Mouse (Mus musculus): ENCODE results near the gene Col24a1. TPM values are rescaled to one million over a fixed set of nuclear protein-coding genes. Genes with fewer than 3 reads are reported as not detected.

Col24a1 gene
- total RNA-seq, 2 experiments from 2014 or later: not detected

DNA sequence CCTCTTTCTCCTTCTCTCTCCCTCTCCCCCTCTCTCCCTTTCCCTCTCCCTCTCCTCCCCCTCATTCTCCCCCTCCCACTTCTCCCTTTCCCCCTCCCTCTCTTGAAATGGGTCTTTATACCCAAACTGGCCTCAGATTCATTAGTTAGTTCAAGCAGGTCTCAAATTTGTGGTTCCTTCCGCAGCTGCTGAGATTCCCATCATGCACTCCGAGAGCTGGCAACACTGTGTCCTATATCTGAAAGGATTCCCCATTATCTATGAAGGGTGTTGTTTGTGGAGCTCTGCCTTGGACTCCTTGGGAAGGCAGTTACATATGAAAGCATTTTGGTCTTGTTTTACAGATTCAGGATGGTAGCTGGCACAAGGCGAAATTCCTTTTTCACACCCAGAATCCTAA lies 257.9 kb downstream of the Col24a1 start:
- ATAC-seq (ENCODE audit: poor library complexity, severe bottlenecking): no peak

- ATAC-seq (ENCODE audit: poor library complexity, severe bottlenecking): no peak
These were observed 262.1 kb downstream of the Col24a1 start for GRCm38 (mm10) chr3:145554388-145554787.

DNA sequence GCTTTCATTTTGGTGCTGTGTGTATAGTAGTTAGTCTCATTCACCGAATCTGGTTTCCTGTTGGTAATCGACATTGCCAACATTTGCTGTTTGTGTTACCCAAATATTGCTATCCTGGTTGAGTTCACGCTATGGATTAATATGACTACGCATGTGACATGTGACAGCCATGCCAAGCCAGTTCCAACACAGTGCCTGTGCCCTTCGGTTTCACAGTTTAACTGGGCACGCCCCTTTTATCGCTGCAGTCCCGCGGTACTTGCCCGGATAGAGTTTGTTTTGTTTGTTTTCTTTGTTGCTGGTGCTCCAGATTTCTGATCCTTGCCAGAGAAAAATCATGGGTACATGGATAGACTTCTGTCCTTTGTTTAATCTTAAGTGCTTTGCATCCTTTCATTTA lies 263.9 kb downstream of the Col24a1 start:
- no peak for ATAC-seq (ENCODE audit: poor library complexity, severe bottlenecking)

DNA sequence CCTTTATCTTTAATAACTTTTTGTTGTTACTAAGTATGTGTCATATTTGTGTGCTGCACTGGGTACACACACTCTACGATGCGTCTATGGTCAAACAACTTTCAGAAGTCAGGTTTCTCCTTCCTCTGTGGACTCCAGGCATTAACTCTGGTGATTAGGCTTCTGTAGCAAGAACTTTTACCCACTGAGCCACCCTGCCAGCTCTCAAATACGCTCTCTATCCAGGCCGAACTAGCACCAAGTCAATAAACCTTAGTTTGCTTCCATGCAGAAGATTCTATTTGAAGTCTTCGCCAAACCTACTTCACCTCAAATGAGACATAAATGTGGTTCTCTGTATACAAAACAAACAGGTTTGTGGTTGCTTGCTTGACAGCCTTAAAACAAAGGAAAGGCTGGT lies 267.4 kb downstream of the Col24a1 start:
- ATAC-seq (ENCODE audit: poor library complexity, severe bottlenecking): no peak

GRCm38 (mm10) chr3:145560117-145560516 lies 267.8 kb downstream of the Col24a1 start:
- no peak for ATAC-seq (ENCODE audit: poor library complexity, severe bottlenecking)

- no peak for ATAC-seq (ENCODE audit: poor library complexity, severe bottlenecking)
These were observed 282.2 kb downstream of the Col24a1 start for GRCm38 (mm10) chr3:145574468-145574867.

DNA sequence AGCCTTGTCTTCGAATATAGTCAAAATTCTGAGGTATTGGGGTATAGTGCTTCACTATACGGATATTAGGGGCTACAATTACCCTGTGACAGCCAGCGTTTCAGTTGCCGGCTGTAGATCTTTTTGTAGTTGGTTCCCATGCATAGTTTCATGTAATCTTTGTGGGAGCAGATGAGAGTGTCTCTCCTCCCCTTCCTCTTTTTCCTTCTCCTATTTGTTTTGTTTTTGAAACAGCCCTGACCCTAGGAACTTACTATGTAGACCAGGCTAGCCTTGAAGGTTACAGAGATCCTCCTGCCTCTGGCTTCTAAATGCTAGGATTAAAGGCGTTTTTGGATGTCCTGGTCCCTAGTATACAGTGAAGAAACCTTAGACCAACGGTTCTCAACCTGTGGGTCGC lies 283.1 kb downstream of the Col24a1 start:
- peak; percentile 10; the same call in 1 of the 2 replicates for ATAC-seq (ENCODE audit: poor library complexity, severe bottlenecking)

DNA sequence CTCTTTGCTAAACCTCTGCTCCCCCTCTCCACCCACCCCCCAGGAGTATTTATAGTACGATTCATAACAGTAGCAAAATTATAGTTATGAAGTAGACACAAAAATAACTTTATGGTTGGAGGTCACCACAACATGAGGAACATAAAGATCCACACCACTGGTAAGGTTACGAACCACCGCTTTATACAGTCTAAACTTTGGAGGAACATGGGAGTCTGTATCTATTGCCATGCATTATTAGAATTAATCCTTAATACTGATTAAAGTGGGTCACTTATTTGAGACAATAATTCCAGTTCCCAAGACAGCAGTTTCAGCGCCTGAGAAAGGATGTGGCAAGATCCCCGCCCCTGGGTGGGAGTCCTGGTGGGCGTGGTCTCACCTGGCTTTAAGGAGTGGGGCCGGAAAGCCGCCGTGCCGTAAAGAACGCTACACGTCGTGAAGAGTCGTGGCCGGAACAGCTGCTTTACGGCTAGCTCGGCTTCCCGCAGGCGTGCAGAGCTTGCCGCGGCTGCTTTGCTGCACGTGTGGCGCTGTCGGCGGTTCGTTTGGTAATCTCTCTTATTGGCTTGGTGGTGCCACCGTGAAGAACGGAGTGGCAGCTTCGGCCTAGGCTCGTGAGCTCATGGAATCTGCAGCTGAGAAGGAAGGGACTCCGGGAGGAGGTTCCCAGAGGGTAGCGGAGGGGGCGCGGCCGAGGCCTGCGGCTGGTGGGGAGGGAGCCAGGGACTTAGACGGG lies 283.6 kb downstream of the Col24a1 start, which contains the start of gene Znhit6:
Znhit6 (plus strand) TSS at position 463 of the 739 bp plus-strand sequence.
- ATAC-seq (ENCODE audit: poor library complexity, severe bottlenecking): peak; percentile 94

DNA sequence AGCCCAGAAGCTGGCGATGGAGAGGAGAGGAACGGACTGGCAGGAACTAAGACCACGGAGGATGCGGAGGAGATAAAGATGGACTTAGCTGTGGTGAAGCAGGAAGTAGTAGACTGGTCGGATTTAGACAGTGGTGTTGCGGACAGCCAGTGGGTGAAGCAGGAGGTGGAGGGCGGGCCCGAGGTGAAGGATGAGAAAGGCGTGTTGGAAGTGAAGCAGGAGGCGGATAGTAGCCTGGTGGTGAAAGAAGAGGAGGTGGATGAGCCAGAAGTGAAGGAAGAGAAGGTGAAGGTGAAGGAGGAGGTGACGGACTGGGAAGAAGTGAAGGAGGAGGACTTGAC lies 284.2 kb downstream of the Col24a1 start:
- peak; percentile 70 for ATAC-seq (ENCODE audit: poor library complexity, severe bottlenecking)

DNA sequence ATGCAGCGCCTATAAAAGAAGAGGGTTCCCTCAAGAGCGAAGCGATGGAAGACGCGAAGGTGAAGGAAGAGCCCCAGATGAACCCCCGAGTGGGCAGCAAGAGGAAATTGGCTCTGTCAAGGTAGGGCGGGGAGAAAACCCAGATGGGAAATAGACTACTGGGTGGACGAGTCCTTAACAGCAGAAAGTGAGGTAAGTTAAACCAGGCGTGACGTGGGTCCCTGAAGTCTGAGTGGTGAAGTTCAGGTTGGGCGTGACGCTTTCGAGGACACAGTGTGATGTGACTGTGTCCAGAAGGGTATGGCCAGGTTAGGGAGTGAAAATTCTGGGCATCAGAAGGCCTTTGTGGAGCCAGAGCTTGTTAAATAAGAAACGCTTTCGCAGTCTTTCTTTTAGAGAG lies 284.6 kb downstream of the Col24a1 start:
- ATAC-seq (ENCODE audit: poor library complexity, severe bottlenecking): no peak

GRCm38 (mm10) chr3:145583043-145583442 lies 290.8 kb downstream of the Col24a1 start:
- ATAC-seq (ENCODE audit: poor library complexity, severe bottlenecking): no peak

- ATAC-seq (ENCODE audit: poor library complexity, severe bottlenecking): 0 out of 2 replicates have a peak, but pooled peaks have one; percentile 27
These were observed 291.4 kb downstream of the Col24a1 start for GRCm38 (mm10) chr3:145583522-145584200.

DNA sequence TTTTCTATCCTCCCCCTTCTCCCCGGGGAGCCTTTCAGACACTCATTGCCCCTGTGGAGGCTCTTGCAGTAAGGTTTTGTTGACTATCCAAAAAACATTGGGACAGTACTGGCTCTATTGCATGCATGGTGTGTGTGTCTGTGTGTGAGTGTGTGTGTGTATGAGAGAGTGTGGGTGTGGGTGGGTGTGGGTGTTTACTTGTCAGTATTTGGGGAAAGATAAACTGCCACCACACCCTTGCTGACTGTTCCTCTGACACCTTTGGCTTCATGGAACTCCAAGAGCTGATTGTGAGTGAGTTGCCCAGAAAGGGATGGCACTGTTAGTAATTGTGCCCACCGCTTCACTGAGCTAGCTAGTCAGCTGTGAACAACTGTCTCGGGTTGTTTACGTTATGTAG lies 298.3 kb downstream of the Col24a1 start:
- no peak for ATAC-seq (ENCODE audit: poor library complexity, severe bottlenecking)

DNA sequence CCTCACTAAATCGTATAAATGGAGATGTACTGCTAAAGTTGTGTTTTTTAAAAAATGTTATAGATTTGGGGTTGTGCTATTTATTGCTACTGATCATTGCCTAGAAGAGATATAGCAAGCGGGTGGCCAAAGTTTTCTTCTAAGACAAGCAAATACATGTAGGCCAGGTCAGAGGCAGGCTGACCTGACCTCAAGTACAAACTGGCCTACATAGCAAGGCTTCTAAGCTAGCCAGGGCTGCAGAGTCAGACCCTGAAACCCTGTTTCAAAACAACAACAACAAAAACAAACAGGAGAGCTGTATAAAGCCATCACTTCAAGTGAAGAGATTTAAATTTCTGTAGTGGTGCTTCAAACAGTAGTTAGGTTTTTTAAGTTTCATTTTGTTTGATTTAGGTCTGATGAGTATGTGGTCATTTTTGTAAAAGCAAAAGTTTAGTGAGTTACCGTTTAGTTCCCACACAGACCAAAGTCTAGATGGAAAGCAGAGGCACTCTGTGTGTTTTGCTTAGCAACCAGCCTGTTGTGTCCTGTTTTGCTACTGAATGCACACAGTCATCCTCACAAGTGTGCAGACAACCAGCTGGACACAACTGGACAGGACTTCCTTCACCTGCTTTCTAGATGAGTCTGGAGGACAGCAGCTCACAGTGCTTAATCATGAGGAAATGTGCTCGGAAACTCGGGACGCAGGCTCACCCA lies 299.7 kb downstream of the Col24a1 start:
- no peak for ATAC-seq (ENCODE audit: poor library complexity, severe bottlenecking)

GRCm38 (mm10) chr3:145595354-145595753 lies 303.1 kb downstream of the Col24a1 start:
- ATAC-seq (ENCODE audit: poor library complexity, severe bottlenecking): no peak

DNA sequence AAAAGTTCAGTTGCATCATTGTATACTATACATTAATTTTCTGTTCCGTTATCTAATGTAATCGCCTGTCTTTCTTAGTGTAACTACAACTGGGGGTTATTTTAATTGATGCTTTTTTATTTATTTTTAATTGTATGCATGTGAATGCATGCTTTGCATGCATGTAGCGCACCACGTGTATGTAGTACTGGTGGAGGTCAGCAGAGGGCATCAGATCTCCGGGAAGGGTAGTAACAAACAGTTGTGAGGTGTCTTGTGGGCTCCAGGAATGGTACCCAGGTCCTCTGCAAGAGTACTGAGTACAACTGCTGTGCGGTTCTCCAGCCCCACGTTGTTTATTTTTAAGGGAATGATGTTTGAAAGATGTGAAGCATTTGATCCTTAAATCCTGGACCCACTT lies 306.8 kb downstream of the Col24a1 start:
- no peak for ATAC-seq (ENCODE audit: poor library complexity, severe bottlenecking)

DNA sequence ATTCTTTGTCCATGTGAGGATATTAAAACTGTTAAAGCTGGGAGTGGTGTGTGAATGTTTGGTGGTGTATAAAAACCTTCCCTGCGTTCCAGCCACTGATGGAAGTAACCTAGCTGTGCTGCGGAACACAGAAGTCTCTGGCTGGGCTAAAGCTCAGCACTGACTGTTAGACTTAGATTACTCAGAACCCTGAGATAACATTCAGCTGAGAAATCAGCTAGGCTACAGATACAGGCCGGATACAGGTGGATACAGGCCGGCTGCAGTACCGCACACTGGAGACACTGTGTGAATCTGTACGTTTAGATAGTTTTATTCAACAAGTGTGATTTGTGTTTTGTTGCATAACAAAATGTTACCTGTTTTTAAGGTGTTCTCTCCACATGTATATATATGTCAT lies 308.5 kb downstream of the Col24a1 start:
- no peak for ATAC-seq (ENCODE audit: poor library complexity, severe bottlenecking)

- no peak for ATAC-seq (ENCODE audit: poor library complexity, severe bottlenecking)
These were observed 309.1 kb downstream of the Col24a1 start for GRCm38 (mm10) chr3:145601345-145601744.
